Mouse (Mus musculus) embryo, embryonic 11 days (tissue): ENCODE results near the gene Thbs2.
A peak's percentile ranks its signal among the peaks of the same experiment; 100 is the strongest.

Source experiments
- DNase-seq: peaks from one replicate; pipeline ENCODE4 v3.0.0-alpha.2; 2015

Thbs2 gene

GRCm38 (mm10) chr17:14693048-14693993, 714 bp downstream of the Thbs2 start:
- DNase-seq, result peak; percentile 31

- no peak for DNase-seq
Observed at GRCm38 (mm10) chr17:14691901-14692300, 2.1 kb downstream of the Thbs2 start.

DNA sequence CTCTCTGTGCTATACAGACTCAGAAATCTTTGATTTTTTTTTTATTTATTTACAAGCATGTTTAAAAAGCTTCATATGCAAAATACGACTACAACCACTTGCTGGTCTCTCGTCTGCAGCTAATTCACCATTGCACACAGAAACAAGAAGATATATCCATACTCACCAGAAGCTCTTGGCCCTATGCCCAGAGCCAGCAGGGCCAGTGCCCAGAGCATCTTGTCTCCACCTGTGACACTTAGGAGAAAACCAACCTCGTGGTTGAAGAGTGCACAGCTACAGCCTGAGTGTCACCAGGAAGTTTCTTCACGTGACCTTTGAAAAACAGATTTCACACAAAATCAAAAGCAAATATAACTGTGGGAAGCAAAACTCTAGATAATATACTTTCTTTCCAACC, 2.8 kb downstream of the Thbs2 start:
- no peak for DNase-seq

GRCm38 (mm10) chr17:14682836-14683235, 11.2 kb downstream of the Thbs2 start:
- DNase-seq, result no peak

DNA sequence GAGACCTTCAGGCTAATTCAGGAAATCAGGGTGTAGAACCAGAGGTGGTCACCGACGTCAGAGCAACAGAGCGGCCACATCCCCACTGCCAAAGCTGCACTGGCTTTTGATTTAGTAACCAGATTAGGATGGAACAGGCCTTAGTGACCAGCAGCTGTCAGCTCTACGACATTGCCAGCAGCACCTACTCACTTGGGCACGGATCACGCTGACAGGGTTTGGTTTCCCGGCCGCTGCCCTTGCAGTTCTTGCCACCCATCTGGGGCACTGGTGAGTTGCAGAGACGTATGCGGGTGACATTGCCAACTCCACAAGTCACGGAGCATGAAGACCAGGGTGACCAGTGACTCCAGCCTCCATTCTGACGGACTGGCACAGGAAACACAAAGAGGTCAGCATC, 13.0 kb downstream of the Thbs2 start:
- DNase-seq, result no peak

GRCm38 (mm10) chr17:14677198-14677597, 16.8 kb downstream of the Thbs2 start:
- no peak for DNase-seq

DNA sequence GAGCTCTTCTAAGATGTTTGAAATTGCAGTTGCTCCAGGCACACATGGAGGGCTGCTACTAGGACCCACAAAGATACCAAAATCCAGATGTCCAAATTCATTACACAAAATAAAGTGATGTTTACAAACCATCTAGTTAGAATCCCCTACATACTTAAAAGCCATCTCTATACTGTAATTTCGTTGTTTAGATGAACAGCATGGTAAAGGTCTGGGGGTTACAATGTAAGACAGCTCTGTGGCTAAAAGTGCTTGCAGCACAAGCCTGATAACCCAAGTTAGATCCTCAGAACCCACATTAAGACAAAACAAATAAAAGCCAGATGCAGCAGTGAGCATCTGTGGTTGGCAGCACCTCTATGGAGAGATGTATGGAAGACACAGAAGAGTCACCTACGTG, 18.5 kb downstream of the Thbs2 start:
- DNase-seq, result no peak

DNA sequence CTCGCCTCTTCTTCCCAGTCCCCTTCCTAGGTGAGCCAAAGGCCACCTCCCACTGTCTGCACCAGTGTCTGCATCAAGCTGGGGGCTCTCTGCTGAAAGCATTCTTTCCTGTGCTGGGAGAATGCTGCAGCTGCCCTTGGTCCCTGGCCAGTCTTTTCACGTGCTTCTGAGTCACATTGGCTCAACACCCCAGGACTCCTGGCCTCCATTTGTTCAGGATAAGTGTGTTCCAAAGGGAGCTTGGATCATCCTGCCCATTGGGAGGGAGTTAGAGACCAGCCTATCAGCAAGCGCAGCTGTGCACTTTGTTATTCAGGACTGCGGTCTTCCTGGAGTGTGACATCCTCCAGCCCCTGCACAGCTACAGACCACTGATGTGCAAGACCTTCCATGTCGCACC, 21.6 kb downstream of the Thbs2 start:
- DNase-seq, result no peak

DNA sequence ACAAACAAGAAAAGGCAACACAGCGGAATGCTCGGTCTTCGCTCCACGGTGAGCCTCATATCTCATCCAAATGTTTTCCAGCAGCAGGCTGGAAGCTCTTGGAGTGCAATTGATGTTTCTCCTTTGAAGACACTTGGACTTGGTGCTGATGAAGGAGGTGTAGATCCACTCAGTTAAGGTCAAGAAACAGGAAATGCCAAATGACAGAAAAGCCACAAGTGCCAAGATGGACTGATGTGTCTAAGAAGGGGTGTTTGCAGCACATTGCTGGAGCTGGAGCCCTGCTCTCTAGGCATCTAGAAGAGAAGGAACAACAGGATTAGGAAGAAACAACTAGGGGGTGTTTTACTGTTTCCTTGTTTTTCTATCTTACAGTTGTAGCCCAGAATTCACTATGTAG, 26.8 kb downstream of the Thbs2 start:
- no peak for DNase-seq

DNA sequence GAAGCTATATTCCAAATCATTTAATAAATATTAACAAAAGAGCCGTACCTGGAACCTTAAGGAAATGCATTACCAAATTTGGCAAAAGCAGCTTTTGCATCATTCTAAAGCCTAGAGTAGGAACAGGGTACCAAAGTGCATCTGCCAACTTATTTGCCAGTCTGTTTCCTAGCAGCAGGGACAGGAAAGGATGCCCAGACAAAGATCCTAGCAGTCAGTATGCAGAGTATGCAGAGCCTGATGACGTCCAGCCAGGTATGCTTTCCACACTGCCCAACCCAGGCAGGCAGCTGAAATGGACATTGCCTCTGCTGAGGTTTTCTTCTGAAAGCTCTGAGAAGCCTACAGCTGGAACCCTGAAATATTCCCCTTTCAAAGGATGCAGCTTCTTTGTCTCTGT, 27.6 kb downstream of the Thbs2 start:
- no peak for DNase-seq

DNA sequence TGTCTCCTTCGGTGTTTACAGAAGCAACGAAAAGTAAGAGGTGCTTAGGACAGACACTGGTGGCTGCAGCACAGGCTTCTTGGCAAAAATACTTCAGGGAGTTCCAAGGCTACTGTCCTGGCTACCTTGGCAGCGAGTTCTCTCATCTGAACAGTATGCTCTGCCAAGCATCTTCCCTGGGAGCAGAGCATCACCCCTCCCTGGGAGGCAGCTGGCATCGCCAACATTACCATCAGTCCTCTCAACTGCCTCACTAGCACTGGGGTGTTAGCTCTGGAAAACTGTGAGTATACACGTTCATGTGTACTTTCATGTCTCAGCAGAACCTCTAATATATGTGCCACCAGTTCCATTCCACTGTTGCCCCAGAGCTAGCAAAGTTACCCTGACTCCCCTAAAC, 30.7 kb downstream of the Thbs2 start:
- no peak for DNase-seq

- DNase-seq, result no peak
Observed at GRCm38 (mm10) chr17:14662409-14662808, 31.6 kb downstream of the Thbs2 start.

GRCm38 (mm10) chr17:14659746-14660145, 34.3 kb downstream of the Thbs2 start:
- DNase-seq, result no peak

DNA sequence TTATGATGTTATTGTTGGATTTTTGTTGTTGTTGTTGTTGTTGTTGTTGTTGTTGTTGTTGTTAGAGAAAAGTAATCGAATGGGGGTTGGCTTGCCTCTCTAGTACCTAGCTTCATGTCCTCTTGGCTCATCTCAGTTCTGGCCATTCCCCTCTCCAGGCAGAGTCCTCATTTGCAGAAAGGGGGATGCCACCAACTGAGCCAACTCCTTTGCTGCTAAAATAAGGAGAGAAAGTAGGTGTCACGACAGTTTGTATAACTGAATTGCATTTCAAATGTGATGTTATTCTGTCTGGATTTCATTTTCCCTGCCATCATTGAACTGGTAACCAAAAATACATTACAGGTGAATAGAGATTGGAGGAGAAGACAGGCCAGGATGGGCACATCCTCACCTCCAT, 35.9 kb downstream of the Thbs2 start:
- no peak for DNase-seq

- DNase-seq, result no peak
Observed at GRCm38 (mm10) chr17:14657123-14657522, 36.9 kb downstream of the Thbs2 start.

DNA sequence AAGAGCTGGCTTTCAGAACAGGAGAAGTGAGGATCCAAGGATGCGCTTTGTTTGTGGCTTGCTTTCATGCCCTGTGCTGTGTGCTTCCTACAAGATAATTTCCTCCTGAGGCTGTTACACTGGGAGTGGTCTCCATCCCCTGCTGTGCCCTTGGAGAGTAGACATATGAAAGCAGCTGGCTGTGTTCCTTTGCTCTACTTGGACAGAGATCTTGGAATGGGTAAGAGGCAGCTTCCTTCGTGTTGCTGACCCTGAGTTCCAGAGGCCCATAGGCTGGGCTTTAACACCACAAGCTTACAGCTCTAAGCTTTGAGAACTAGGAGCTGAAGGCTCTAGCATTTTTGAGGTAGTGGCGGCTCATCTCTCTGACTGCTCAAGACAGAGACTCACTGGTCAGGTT, 39.1 kb downstream of the Thbs2 start:
- DNase-seq, result no peak

DNA sequence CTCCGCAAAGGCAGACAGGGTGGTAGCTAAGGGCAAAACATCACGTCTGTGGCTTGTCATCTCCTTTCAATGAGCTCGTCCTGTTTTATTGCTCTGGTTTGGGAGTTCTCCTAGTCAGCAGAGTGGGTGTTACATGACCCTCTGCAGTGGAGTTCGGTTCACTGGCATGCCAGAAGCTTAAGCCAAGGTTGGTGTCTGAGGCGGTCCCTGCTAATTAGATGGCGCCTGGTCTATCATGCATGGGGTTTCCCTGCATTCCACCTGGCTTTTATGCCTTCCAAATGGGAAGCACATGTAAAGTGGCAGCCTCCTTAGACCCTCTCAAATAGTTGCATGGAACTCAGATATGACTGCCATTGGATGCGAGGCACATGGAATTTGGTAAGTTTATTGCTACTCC, 42.0 kb downstream of the Thbs2 start:
- no peak for DNase-seq

GRCm38 (mm10) chr17:14647996-14648640, 45.9 kb downstream of the Thbs2 start:
- DNase-seq, result no peak

GRCm38 (mm10) chr17:14643996-14644395, 50.0 kb downstream of the Thbs2 start:
- DNase-seq, result no peak

- DNase-seq, result no peak
Observed at GRCm38 (mm10) chr17:14640351-14641115, 53.5 kb downstream of the Thbs2 start.

DNA sequence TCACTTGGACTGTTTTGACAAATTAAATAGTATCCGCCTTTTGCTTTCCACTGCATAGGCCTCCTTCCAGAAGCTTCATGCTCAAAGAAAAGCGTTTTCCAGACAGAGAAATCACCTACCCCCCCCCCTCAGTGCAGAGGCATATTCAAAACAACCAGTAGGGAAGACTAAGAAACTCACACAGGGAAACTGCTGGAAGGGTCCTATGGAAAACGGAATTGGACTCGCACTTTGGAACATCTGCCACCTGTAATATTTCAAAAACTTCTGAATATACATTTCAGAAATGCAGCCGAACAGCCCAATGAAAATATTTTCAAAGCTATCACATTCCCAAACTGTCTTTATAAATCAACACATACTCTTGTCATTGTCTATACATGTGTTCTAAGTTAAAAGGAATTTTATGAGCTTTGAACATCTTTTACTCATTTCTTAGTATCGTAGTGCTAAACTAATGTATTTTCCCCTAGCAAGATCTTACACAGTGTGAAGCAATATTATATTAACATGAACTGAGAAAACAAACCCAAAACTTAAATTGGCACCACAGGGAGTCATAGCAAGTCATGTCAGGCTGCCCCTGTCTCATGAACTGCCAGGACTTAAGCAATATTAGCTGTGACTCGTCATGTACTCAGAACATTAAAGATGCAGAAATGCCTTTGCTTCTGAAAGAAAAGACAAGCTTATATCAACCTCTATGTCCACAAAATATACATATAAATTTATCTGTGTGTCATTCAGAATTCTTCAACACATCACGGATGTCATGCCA, 58.3 kb downstream of the Thbs2 start:
- no peak for DNase-seq

DNA sequence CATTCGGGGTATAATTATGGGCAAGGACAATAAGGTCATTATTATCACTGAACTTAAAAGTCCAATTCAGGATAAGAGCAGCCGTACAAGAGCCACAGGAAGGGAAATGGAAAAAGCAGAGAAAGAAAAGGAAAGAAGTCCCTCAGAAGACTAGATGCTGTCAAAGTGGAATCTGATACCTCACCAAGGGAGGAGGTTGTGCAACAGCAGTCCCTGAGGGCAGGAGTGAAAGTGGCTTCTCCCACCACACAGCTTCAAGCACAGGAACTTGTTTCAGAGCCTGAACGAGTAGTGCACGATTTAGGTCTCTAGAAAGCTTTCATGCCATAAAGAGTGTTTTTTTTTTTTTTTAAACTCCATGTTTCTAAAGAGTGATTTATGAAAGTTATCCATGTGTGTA, 65.1 kb downstream of the Thbs2 start:
- DNase-seq, result no peak

- DNase-seq, result peak; percentile 17
Observed at GRCm38 (mm10) chr17:14627828-14628338, 66.2 kb downstream of the Thbs2 start.
